Mouse (Mus musculus): ENCODE measurements around the gene Zar1l.

Zar1l gene

GRCm38 (mm10) chr5:150485198-150485597 lies 32.8 kb downstream of the Zar1l start:
- no peak for DNase-seq (ENCODE audit: low spot score in 2 of 2)

GRCm38 (mm10) chr5:150478612-150479011 lies 39.4 kb downstream of the Zar1l start:
- no peak for DNase-seq (ENCODE audit: low spot score in 2 of 2)

GRCm38 (mm10) chr5:150477364-150477763 lies 40.6 kb downstream of the Zar1l start:
- no peak for DNase-seq (ENCODE audit: low spot score in 2 of 2)

- DNase-seq (ENCODE audit: low spot score in 2 of 2), result no peak
Measured at GRCm38 (mm10) chr5:150468431-150468830, 49.5 kb downstream of the Zar1l start.

GRCm38 (mm10) chr5:150466132-150466531 lies 51.8 kb downstream of the Zar1l start:
- peak; percentile 83 to 88 for DNase-seq (ENCODE audit: low spot score in 2 of 2)

- no peak for DNase-seq (ENCODE audit: low spot score in 2 of 2)
Measured at GRCm38 (mm10) chr5:150465218-150465617, 52.7 kb downstream of the Zar1l start.

- DNase-seq (ENCODE audit: low spot score in 2 of 2), result no peak
Measured at GRCm38 (mm10) chr5:150464721-150465120, 53.2 kb downstream of the Zar1l start.

- DNase-seq (ENCODE audit: low spot score in 2 of 2), result no peak
Measured at GRCm38 (mm10) chr5:150459801-150460200, 58.2 kb downstream of the Zar1l start.

GRCm38 (mm10) chr5:150457904-150458739 lies 59.8 kb downstream of the Zar1l start:
- no peak for DNase-seq (ENCODE audit: low spot score in 2 of 2)

GRCm38 (mm10) chr5:150457165-150457903 lies 60.6 kb downstream of the Zar1l start:
- DNase-seq (ENCODE audit: low spot score in 2 of 2), result no peak
